Mouse (Mus musculus) midbrain, embryonic 10.5 days (tissue): Measurements from ENCODE around the gene Tut7. TPM values are rescaled to one million over a fixed set of nuclear protein-coding genes. Genes with fewer than 3 reads are reported as not detected.
"Not testable (repeated sequence)": the region's sequence is repeated elsewhere in the genome, so short reads cannot be mapped to it uniquely, and the experiment has no call there.

Experiments used
- DNase-seq: peaks from one replicate; pipeline ENCODE4 v3.0.0-alpha.2; 2017; ENCODE audit warnings: low spot score
- H3K27ac ChIP-seq: fragments of 300-500 bp; sonication (generic); replicated peaks from 2 replicates; pipeline ENCODE4 v1.5.1; 2016; ENCODE audit warnings: mild to moderate bottlenecking
- H3K27me3 ChIP-seq: fragments of 300-500 bp; sonication (generic); 2 replicates; pipeline ENCODE4 v1.6.1; 2016; ENCODE audit warnings: low read depth, mild to moderate bottlenecking; ENCODE audit not compliant: poor library complexity, severe bottlenecking
- H3K36me3 ChIP-seq: fragments of 300-500 bp; sonication (generic); 2 replicates; pipeline ENCODE4 v1.6.1; 2016; ENCODE audit warnings: mild to moderate bottlenecking, moderate library complexity
- H3K4me1 ChIP-seq: fragments of 300-500 bp; sonication (generic); 2 replicates; pipeline ENCODE4 v1.6.1; 2016
- H3K4me3 ChIP-seq: fragments of 300-500 bp; sonication (generic); 2 replicates; pipeline ENCODE4 v1.5.1; 2016; ENCODE audit warnings: mild to moderate bottlenecking, moderate library complexity
- H3K9me3 ChIP-seq: fragments of 300-500 bp; sonication (generic); replicated peaks from 2 replicates; pipeline ENCODE4 v1.6.1; 2016; ENCODE audit warnings: mild to moderate bottlenecking
- WGBS: fragments of 180-500 bp; shearing (Covaris S2); methylation state at CpG from one replicate; pipeline ENCODE4 v1.1.7; 2016; 5-methylcytosine and 5-hydroxymethylcytosine counted together
- polyA plus RNA-seq: library from polyadenylated mRNA; unstranded; fragments of >200 nt; fragmentation: Nextera tagmentation; extraction: Ambion mirVana; gene quantifications from 2 replicates; pipeline ENCODE4 v1.2.1, GENCODE M21; 2016

Gene Tut7
- polyA plus RNA-seq, 1 experiment from 2014 or later, result 34.8 TPM

- 83% methylated on average over 4 of the region's 4 CpGs for WGBS
- Histone ChIP-seq H3K27me3 (no peaks in the 10 kb centered on the region), H3K4me1 (peaks cover 37% of the 10 kb centered on the region), H3K9me3 (no peaks in the 10 kb centered on the region), H3K4me3 (peak overlapping the region; percentile 1; the same call in 1 of the 2 replicates), H3K36me3 (peaks cover 48% of the 10 kb centered on the region), H3K27ac (no peak overlapping the region)
- no peak for DNase-seq
Observed at GRCm38 (mm10) chr13:59820114-59820513, 2.8 kb downstream of the Tut7 start.

- H3K27ac ChIP-seq, result no peak overlapping the region
- WGBS, result 95% methylated on average over 4 of the region's 4 CpGs
- H3K36me3 ChIP-seq, result peaks cover 73% of the 10 kb centered on the region
- no peaks in the 10 kb centered on the region for H3K27me3 ChIP-seq
- H3K4me1 ChIP-seq, result peaks cover 33% of the 10 kb centered on the region
- no peaks in the 10 kb centered on the region for H3K9me3 ChIP-seq
- H3K4me3 ChIP-seq, result no peak overlapping the region
- DNase-seq, result no peak
Observed at GRCm38 (mm10) chr13:59817352-59817751, 5.6 kb downstream of the Tut7 start.

- no peak for DNase-seq
- H3K36me3 ChIP-seq, result peaks cover 91% of the 10 kb centered on the region
Observed at GRCm38 (mm10) chr13:59814109-59814591, 8.8 kb downstream of the Tut7 start.

GRCm38 (mm10) chr13:59811581-59811980, 11.4 kb downstream of the Tut7 start:
- DNase-seq, result no peak
- WGBS, result 92% methylated on average over 3 of the region's 3 CpGs
- Histone ChIP-seq H3K27ac (no peak overlapping the region), H3K36me3 (peaks cover 97% of the 10 kb centered on the region), H3K27me3 (no peaks in the 10 kb centered on the region), H3K4me3 (no peak overlapping the region), H3K9me3 (no peaks in the 10 kb centered on the region), H3K4me1 (no peaks in the 10 kb centered on the region)

More at GRCm38 (mm10) chr13:59814109-59814591, 8.8 kb downstream of the Tut7 start:
- Histone ChIP-seq H3K9me3 (no peaks in the 10 kb centered on the region), H3K27me3 (no peaks in the 10 kb centered on the region), H3K4me3 (no peak overlapping the region), H3K27ac (no peak overlapping the region), H3K4me1 (peaks cover 3% of the 10 kb centered on the region; the same call in 1 of the 2 replicates)
- WGBS, result 81% methylated on average over 6 of the region's 6 CpGs

GRCm38 (mm10) chr13:59801000-59801399, 21.9 kb downstream of the Tut7 start:
- Histone ChIP-seq H3K27me3 (no peaks in the 10 kb centered on the region), H3K4me3 (no peak overlapping the region), H3K4me1 (no peaks in the 10 kb centered on the region), H3K9me3 (no peaks in the 10 kb centered on the region), H3K36me3 (peaks cover 100% of the 10 kb centered on the region), H3K27ac (no peak overlapping the region)
- DNase-seq, result no peak
- 88% methylated on average over 6 of the region's 6 CpGs for WGBS

- no peak overlapping the region for H3K4me3 ChIP-seq
- no peaks in the 10 kb centered on the region for H3K4me1 ChIP-seq
- 87% methylated on average over 2 of the region's 2 CpGs for WGBS
- H3K9me3 ChIP-seq, result no peaks in the 10 kb centered on the region
- DNase-seq, result no peak
- peaks cover 100% of the 10 kb centered on the region for H3K36me3 ChIP-seq
- H3K27me3 ChIP-seq, result no peaks in the 10 kb centered on the region
- no peak overlapping the region for H3K27ac ChIP-seq
Observed at GRCm38 (mm10) chr13:59800077-59800476, 22.9 kb downstream of the Tut7 start.

GRCm38 (mm10) chr13:59798306-59798705, 24.6 kb downstream of the Tut7 start:
- no peak for DNase-seq
- Histone ChIP-seq H3K27ac (no peak overlapping the region), H3K4me1 (no peaks in the 10 kb centered on the region), H3K9me3 (no peaks in the 10 kb centered on the region), H3K27me3 (no peaks in the 10 kb centered on the region), H3K36me3 (peaks cover 100% of the 10 kb centered on the region), H3K4me3 (no peak overlapping the region)
- 97% methylated on average over 1 of the region's 1 CpGs for WGBS

GRCm38 (mm10) chr13:59796466-59796848, 26.5 kb downstream of the Tut7 start:
- DNase-seq, result no peak
- no peaks in the 10 kb centered on the region for H3K9me3 ChIP-seq
- WGBS, result 97% methylated on average over 9 of the region's 9 CpGs
- H3K36me3 ChIP-seq, result peaks cover 100% of the 10 kb centered on the region
- H3K4me3 ChIP-seq, result no peak overlapping the region
- H3K27me3 ChIP-seq, result no peaks in the 10 kb centered on the region
- H3K4me1 ChIP-seq, result no peaks in the 10 kb centered on the region
- no peak overlapping the region for H3K27ac ChIP-seq

GRCm38 (mm10) chr13:59795807-59796465, 27.0 kb downstream of the Tut7 start:
- Histone ChIP-seq H3K36me3 (peaks cover 100% of the 10 kb centered on the region), H3K9me3 (no peaks in the 10 kb centered on the region), H3K27me3 (no peaks in the 10 kb centered on the region), H3K27ac (no peak overlapping the region), H3K4me3 (no peak overlapping the region), H3K4me1 (no peaks in the 10 kb centered on the region)
- no peak for DNase-seq
- 93% methylated on average over 6 of the region's 6 CpGs for WGBS

GRCm38 (mm10) chr13:59794786-59795185, 28.2 kb downstream of the Tut7 start:
- no peak for DNase-seq
- Histone ChIP-seq H3K36me3 (peaks cover 100% of the 10 kb centered on the region), H3K4me1 (no peaks in the 10 kb centered on the region), H3K27me3 (no peaks in the 10 kb centered on the region), H3K4me3 (no peak overlapping the region), H3K27ac (no peak overlapping the region), H3K9me3 (no peaks in the 10 kb centered on the region)
- 86% methylated on average over 1 of the region's 1 CpGs for WGBS

GRCm38 (mm10) chr13:59782145-59782544, 40.8 kb downstream of the Tut7 start, which contains the start of gene Gm49354:
Gene Gm49354 (minus strand): TSS chr13:59782245.
- H3K27ac ChIP-seq, result no peak within 1 kb of the TSS
- H3K27me3 ChIP-seq, result no peaks in the 10 kb centered on the region
- 90% methylated on average over 7 of the region's 7 CpGs for WGBS
- no peaks in the 10 kb centered on the region for H3K4me1 ChIP-seq
- no peaks in the 10 kb centered on the region for H3K9me3 ChIP-seq
- no peak for DNase-seq
- no peak within 1 kb of the TSS for H3K4me3 ChIP-seq
- peaks cover 99% of the 10 kb centered on the region for H3K36me3 ChIP-seq

- H3K27me3 ChIP-seq, result not testable (repeated sequence)
- WGBS, result 97% methylated on average over 1 of the region's 1 CpGs
- peaks cover 99% of the 10 kb centered on the region for H3K36me3 ChIP-seq
Observed at GRCm38 (mm10) chr13:59779744-59780264, 43.1 kb downstream of the Tut7 start.

GRCm38 (mm10) chr13:59779213-59779612, 43.7 kb downstream of the Tut7 start:
- Histone ChIP-seq H3K9me3 (no peaks in the 10 kb centered on the region), H3K27me3 (no peaks in the 10 kb centered on the region), H3K27ac (no peak overlapping the region), H3K4me3 (no peak overlapping the region), H3K4me1 (no peaks in the 10 kb centered on the region), H3K36me3 (peaks cover 97% of the 10 kb centered on the region)
- DNase-seq, result no peak
- WGBS, result 89% methylated on average over 4 of the region's 4 CpGs

More at GRCm38 (mm10) chr13:59779744-59780264, 43.1 kb downstream of the Tut7 start:
- not testable (repeated sequence) for DNase-seq, H3K4me1 ChIP-seq, H3K4me3 ChIP-seq, H3K27ac ChIP-seq, H3K9me3 ChIP-seq
